Mouse (Mus musculus): ENCODE measurements around the gene Angel2. TPM values are rescaled to one million over a fixed set of nuclear protein-coding genes. Genes with fewer than 3 reads are reported as not detected.
A peak's percentile ranks its signal among the peaks of the same experiment; 100 is the strongest.

Angel2 gene
- polyA plus RNA-seq, 1 experiment from 2014 or later: 47.6 TPM

- H3K9ac ChIP-seq: no peak overlapping the region
- TF ChIP-seq CTCF (IDR thresholded peaks at IDR 0.05; ENCODE audit: low read depth): no peak
- 0 out of 2 replicates have a peak, but pooled peaks cover 1% of the 10 kb centered on the region for H3K4me1 ChIP-seq (ENCODE audit: insufficient read depth)
- no peaks in the 10 kb centered on the region for H3K9me3 ChIP-seq (ENCODE audit: low read depth, low read length)
- no peak overlapping the region for H3K4me3 ChIP-seq (ENCODE audit: low read depth, low read length)
- DNase-seq: no peak
- H3K4me2 ChIP-seq: no peak overlapping the region
- H3K27me3 ChIP-seq (ENCODE audit: insufficient read depth, low read length): no peaks in the 10 kb centered on the region
- peaks cover 32% of the 10 kb centered on the region; the same call in 1 of the 2 replicates for H3K36me3 ChIP-seq (ENCODE audit: insufficient read depth)
- no peak overlapping the region for H3K27ac ChIP-seq (ENCODE audit: low read depth)
- WGBS: 64% methylated on average over 6 of the region's 6 CpGs
- no peak for ATAC-seq (ENCODE audit: insufficient read depth)
These were observed 31.2 kb upstream of the Angel2 start for GRCm38 (mm10) chr1:190893559-190894167.

- H3K27ac ChIP-seq (ENCODE audit: low read depth): no peak overlapping the region
- H3K9me3 ChIP-seq (ENCODE audit: low read depth, low read length): no peaks in the 10 kb centered on the region
- peaks cover 22% of the 10 kb centered on the region; the same call in 1 of the 2 replicates for H3K36me3 ChIP-seq (ENCODE audit: insufficient read depth)
- 0 out of 2 replicates have a peak, but pooled peaks cover 13% of the 10 kb centered on the region for H3K4me1 ChIP-seq (ENCODE audit: insufficient read depth)
- H3K9ac ChIP-seq: no peak overlapping the region
- ATAC-seq (ENCODE audit: insufficient read depth): no peak
- no peaks in the 10 kb centered on the region for H3K27me3 ChIP-seq (ENCODE audit: insufficient read depth, low read length)
- H3K4me3 ChIP-seq (ENCODE audit: low read depth, low read length): no peak overlapping the region
- no peak overlapping the region for H3K4me2 ChIP-seq
- 93% methylated on average over 3 of the region's 3 CpGs for WGBS
- no peak for DNase-seq
- TF ChIP-seq CTCF (IDR thresholded peaks at IDR 0.05; ENCODE audit: low read depth): no peak
These were observed 26.7 kb upstream of the Angel2 start for GRCm38 (mm10) chr1:190898186-190898585.

GRCm38 (mm10) chr1:190898899-190899575 lies 25.9 kb upstream of the Angel2 start:
- Histone ChIP-seq H3K27ac (ENCODE audit: low read depth) (peak overlapping the region; percentile 75), H3K9ac (no peak overlapping the region), H3K4me2 (peak overlapping the region; percentile 32; the same call in 1 of the 2 replicates), H3K9me3 (ENCODE audit: low read depth, low read length) (no peaks in the 10 kb centered on the region), H3K4me1 (ENCODE audit: insufficient read depth) (0 out of 2 replicates have a peak, but pooled peaks cover 13% of the 10 kb centered on the region), H3K36me3 (ENCODE audit: insufficient read depth) (peaks cover 28% of the 10 kb centered on the region; the same call in 1 of the 2 replicates), H3K4me3 (ENCODE audit: low read depth, low read length) (no peak overlapping the region), H3K27me3 (ENCODE audit: insufficient read depth, low read length) (no peaks in the 10 kb centered on the region)
- TF ChIP-seq CTCF (IDR thresholded peaks at IDR 0.05; ENCODE audit: low read depth): no peak
- WGBS: 37% methylated on average over 9 of the region's 9 CpGs
- DNase-seq (peak; percentile 76), ATAC-seq (ENCODE audit: insufficient read depth) (peak; percentile 85)

DNA sequence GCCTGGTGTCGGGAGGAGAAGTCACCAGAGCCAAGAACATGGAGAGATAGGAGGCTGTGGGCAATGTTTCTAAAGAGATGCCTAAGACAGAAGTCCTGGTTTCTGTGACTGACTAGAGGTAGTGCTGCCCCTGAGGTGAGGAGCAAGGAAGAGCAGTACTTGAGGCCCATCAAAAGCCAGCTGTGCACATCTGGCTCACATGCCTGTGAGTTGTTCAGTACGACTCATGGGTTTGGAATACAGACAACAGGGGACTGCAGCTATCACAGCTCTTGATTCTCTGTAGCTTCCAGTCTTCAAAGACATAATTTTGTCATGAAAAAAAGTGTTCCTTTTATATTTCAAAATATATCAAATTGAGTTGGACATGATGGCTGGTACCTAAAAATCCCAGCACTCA lies 23.8 kb upstream of the Angel2 start:
- Histone ChIP-seq H3K9ac (no peak overlapping the region), H3K4me2 (no peak overlapping the region), H3K9me3 (ENCODE audit: low read depth, low read length) (no peaks in the 10 kb centered on the region), H3K36me3 (ENCODE audit: insufficient read depth) (peaks cover 28% of the 10 kb centered on the region; the same call in 1 of the 2 replicates), H3K4me3 (ENCODE audit: low read depth, low read length) (no peak overlapping the region), H3K27me3 (ENCODE audit: insufficient read depth, low read length) (no peaks in the 10 kb centered on the region), H3K27ac (ENCODE audit: low read depth) (no peak overlapping the region), H3K4me1 (ENCODE audit: insufficient read depth) (0 out of 2 replicates have a peak, but pooled peaks cover 13% of the 10 kb centered on the region)
- DNase-seq: no peak
- no peak for TF ChIP-seq CTCF (IDR thresholded peaks at IDR 0.05; ENCODE audit: low read depth)
- WGBS: 54% methylated on average over 2 of the region's 2 CpGs
- no peak for ATAC-seq (ENCODE audit: insufficient read depth)

DNA sequence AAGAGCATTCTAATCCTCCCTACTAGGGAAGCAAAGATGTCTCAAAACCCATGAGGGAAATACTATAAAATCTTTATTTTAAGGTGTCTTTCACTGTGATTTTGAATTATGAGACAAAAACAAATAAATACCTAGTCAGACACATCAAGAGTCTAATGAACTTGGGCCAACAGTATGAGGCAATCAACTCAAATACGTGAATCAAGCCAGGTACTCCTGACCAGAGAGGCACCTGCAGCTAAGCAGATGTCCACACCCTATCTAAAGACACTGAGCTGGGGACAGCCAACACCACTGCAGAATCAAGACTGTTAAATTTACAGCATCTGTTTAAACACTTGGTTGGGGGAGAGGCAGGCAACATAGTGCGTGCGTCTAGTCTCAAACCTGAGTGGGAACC lies 20.8 kb upstream of the Angel2 start:
- 93% methylated on average over 3 of the region's 3 CpGs for WGBS
- Histone ChIP-seq H3K27me3 (ENCODE audit: insufficient read depth, low read length) (no peaks in the 10 kb centered on the region), H3K4me1 (ENCODE audit: insufficient read depth) (0 out of 2 replicates have a peak, but pooled peaks cover 7% of the 10 kb centered on the region), H3K36me3 (ENCODE audit: insufficient read depth) (peaks cover 13% of the 10 kb centered on the region; the same call in 1 of the 2 replicates), H3K9me3 (ENCODE audit: low read depth, low read length) (no peaks in the 10 kb centered on the region), H3K4me2 (no peak overlapping the region), H3K9ac (no peak overlapping the region), H3K4me3 (ENCODE audit: low read depth, low read length) (no peak overlapping the region), H3K27ac (ENCODE audit: low read depth) (no peak overlapping the region)
- no peak for TF ChIP-seq CTCF (IDR thresholded peaks at IDR 0.05; ENCODE audit: low read depth)
- no peak for DNase-seq
- no peak for ATAC-seq (ENCODE audit: insufficient read depth)

- DNase-seq (no peak), ATAC-seq (ENCODE audit: insufficient read depth) (peak; percentile 66; the same call in 1 of the 2 replicates)
- H3K9me3 ChIP-seq (ENCODE audit: low read depth, low read length): no peaks in the 10 kb centered on the region
- no peak overlapping the region for H3K9ac ChIP-seq
- H3K4me1 ChIP-seq (ENCODE audit: insufficient read depth): 0 out of 2 replicates have a peak, but pooled peaks cover 3% of the 10 kb centered on the region
- no peak overlapping the region for H3K4me3 ChIP-seq (ENCODE audit: low read depth, low read length)
- H3K4me2 ChIP-seq: no peak overlapping the region
- no peaks in the 10 kb centered on the region for H3K27me3 ChIP-seq (ENCODE audit: insufficient read depth, low read length)
- H3K27ac ChIP-seq (ENCODE audit: low read depth): no peak overlapping the region
- peaks cover 13% of the 10 kb centered on the region; the same call in 1 of the 2 replicates for H3K36me3 ChIP-seq (ENCODE audit: insufficient read depth)
- no peak for TF ChIP-seq CTCF (IDR thresholded peaks at IDR 0.05; ENCODE audit: low read depth)
- 66% methylated on average over 16 of the region's 16 CpGs for WGBS
These were observed 20.2 kb upstream of the Angel2 start for GRCm38 (mm10) chr1:190904714-190905113.

- peak overlapping the region; percentile 80 for H3K4me3 ChIP-seq (ENCODE audit: low read depth, low read length)
- no peaks in the 10 kb centered on the region for H3K36me3 ChIP-seq (ENCODE audit: insufficient read depth)
- no peaks in the 10 kb centered on the region for H3K9me3 ChIP-seq (ENCODE audit: low read depth, low read length)
- peak overlapping the region; percentile 78 for H3K9ac ChIP-seq
- TF ChIP-seq CTCF (IDR thresholded peaks at IDR 0.05; ENCODE audit: low read depth): no peak
- 65% methylated on average over 6 of the region's 6 CpGs for WGBS
- peak overlapping the region; percentile 89 for H3K4me2 ChIP-seq
- peaks cover 9% of the 10 kb centered on the region; the same call in 1 of the 2 replicates for H3K4me1 ChIP-seq (ENCODE audit: insufficient read depth)
- DNase-seq (no peak), ATAC-seq (ENCODE audit: insufficient read depth) (no peak)
- H3K27ac ChIP-seq (ENCODE audit: low read depth): no peak overlapping the region
- H3K27me3 ChIP-seq (ENCODE audit: insufficient read depth, low read length): no peaks in the 10 kb centered on the region
These were observed 14.1 kb upstream of the Angel2 start for GRCm38 (mm10) chr1:190910836-190911235.
